Mouse (Mus musculus) bone marrow macrophage, adult 2 months (primary cell): ENCODE measurements around the gene Parp3.

ENCODE experiments used
- CTCF ChIP-seq: IDR thresholded peaks from 2 replicates; pipeline ENCODE4 v1.5.1; 2012; ENCODE audit warnings: low read depth, mild to moderate bottlenecking, low read length, moderate library complexity
- POLR2A ChIP-seq: IDR thresholded peaks from 2 replicates; pipeline ENCODE4 v1.6.1; 2012; ENCODE audit warnings: mild to moderate bottlenecking, low read depth, low read length, borderline replicate concordance

GRCm38 (mm10) chr9:106460401-106461025 lies 16.2 kb downstream of the Parp3 start:
- TF ChIP-seq CTCF, result no peak
- TF ChIP-seq POLR2A, result no peak
